Mouse (Mus musculus) megakaryocyte, embryonic 14.5 days (primary cell): ENCODE data around the gene Mapk3. TPM values are rescaled to one million over a fixed set of nuclear protein-coding genes. Genes with fewer than 3 reads are reported as not detected.

ENCODE experiments used
- H3K27me3 ChIP-seq: replicated peaks from 2 replicates; pipeline ENCODE3; 2012; ENCODE audit warnings: inconsistent platforms
- H3K36me3 ChIP-seq: replicated peaks from 2 replicates; pipeline ENCODE3; 2012; ENCODE audit warnings: low read length, inconsistent platforms, mixed read lengths
- H3K4me1 ChIP-seq: 2 replicates; pipeline ENCODE4 v1.6.1; 2012; ENCODE audit warnings: inconsistent platforms
- H3K4me3 ChIP-seq: replicated peaks from 2 replicates; pipeline ENCODE3; 2012; ENCODE audit warnings: moderate library complexity, mild to moderate bottlenecking, inconsistent platforms
- H3K9me3 ChIP-seq: 2 replicates; pipeline ENCODE4 v1.6.1; 2012; ENCODE audit warnings: inconsistent platforms
- FLI1 ChIP-seq: IDR thresholded peaks from 2 replicates; pipeline ENCODE4 v1.6.1; 2012; ENCODE audit warnings: low read length, inconsistent platforms, mixed read lengths
- GATA1 ChIP-seq: IDR thresholded peaks from 3 replicates; pipeline ENCODE4 v1.6.1; 2012; ENCODE audit warnings: mixed read lengths, low read length, inconsistent platforms, borderline replicate concordance
- polyA plus RNA-seq: library from polyadenylated mRNA; stranded (reverse); fragments of >175 nt; gene quantifications from 2 replicates; pipeline ENCODE4 v1.2.3, GENCODE M21; 2012; ENCODE audit warnings: low replicate concordance; ENCODE audit not compliant: insufficient read depth

Gene Mapk3
- polyA plus RNA-seq, 1 experiment = 213 TPM

DNA sequence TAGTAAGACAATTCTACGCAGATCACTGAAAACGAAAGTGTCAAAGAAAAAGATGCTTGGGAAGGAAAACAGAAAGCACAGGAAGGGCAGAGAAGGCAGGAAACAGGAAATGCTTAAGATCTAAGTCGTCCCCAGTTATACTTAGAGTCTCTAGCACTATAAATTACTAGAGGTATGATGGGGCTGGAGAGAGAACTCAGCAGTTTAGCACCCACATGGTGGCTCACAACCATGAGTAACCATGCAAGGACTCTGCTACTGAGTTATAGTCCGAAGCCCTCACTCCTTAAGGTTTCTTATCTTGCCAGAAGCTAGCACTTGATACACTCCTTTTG, 34.8 kb downstream of the Mapk3 start:
- Histone ChIP-seq H3K4me3 (peak overlapping the region; percentile 18), H3K36me3 (peaks cover 65% of the 10 kb centered on the region), H3K4me1 (peaks cover 71% of the 10 kb centered on the region), H3K9me3 (no peaks in the 10 kb centered on the region), H3K27me3 (no peaks in the 10 kb centered on the region)
- no peak for TF ChIP-seq GATA1
- no peak for TF ChIP-seq FLI1

DNA sequence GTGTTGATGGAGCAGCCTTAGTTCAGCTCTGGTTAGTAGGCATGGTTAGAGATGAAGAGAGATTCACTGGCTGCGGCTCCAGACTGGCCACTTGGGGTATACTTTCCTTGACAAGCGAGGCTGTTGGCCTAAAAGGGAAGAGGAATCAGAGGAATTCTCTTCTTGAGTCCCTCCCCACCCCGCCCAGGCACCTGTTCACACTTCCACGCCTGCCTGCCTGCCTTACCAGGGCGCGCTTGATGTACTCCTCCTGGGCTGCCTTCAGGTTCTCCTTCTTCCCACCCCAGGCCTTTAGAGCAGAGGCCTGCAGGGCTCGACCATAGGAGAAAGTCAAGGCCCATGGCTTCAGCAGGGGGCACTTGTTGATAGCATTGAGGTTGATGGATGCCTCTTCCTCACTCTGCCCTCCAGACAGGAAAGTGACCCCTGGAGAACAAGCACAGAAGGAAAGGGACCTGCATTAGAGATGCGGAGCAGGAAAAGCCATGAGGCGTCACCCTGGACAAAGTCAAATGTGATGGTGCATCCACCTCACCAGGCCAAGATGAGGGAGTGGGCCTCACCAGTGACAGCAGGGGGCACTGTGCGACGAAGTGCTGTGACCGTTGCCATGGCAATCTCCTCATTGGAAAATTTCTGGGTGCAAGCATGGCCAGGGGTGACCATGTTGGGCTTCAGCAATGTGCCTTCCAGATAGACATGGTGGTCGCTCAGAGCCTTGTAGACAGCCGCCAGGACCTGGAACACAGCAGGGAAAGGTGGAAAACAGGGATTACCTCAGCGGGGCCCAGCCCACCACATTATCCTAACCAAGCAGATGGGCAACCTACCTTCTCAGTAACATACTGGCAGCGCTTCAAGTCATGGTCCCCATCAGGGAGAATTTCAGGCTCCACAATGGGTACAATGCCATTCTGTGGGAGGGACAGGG, 36.3 kb downstream of the Mapk3 start:
- H3K36me3 ChIP-seq = peaks cover 59% of the 10 kb centered on the region
- no peaks in the 10 kb centered on the region for H3K27me3 ChIP-seq
- peak overlapping the region; percentile 96 for H3K4me3 ChIP-seq
- no peaks in the 10 kb centered on the region for H3K9me3 ChIP-seq
- no peak for TF ChIP-seq FLI1
- TF ChIP-seq GATA1 = no peak
- peaks cover 72% of the 10 kb centered on the region for H3K4me1 ChIP-seq

DNA sequence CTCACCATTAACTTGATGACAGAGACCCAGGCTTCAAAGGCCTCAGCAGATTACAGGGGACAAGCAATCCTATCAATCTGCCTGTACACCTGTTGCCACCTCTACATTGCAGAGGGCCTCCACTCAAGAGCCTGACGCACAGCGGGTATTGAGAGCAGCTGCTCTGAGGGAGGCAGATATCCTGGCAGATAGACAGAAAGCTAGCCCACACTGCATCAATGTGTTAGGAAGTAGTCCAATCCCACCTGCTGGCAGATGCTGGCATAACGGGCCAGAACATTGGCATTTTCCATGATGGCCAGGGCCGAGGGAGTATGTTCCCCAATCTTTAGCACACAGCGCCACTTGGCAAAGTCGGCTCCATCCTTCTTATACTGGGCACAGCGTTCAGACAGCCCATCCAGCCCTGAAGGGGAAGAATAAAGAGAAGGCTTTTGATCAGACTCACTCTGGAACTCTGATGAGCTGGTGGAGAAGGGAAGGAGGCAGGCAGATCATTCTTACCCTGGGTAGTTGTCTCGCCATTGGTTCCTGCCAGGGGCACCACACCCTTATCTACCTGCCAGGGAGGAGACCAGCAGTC, 37.0 kb downstream of the Mapk3 start:
- peaks cover 75% of the 10 kb centered on the region for H3K4me1 ChIP-seq
- H3K4me3 ChIP-seq = peak overlapping the region; percentile 96

DNA sequence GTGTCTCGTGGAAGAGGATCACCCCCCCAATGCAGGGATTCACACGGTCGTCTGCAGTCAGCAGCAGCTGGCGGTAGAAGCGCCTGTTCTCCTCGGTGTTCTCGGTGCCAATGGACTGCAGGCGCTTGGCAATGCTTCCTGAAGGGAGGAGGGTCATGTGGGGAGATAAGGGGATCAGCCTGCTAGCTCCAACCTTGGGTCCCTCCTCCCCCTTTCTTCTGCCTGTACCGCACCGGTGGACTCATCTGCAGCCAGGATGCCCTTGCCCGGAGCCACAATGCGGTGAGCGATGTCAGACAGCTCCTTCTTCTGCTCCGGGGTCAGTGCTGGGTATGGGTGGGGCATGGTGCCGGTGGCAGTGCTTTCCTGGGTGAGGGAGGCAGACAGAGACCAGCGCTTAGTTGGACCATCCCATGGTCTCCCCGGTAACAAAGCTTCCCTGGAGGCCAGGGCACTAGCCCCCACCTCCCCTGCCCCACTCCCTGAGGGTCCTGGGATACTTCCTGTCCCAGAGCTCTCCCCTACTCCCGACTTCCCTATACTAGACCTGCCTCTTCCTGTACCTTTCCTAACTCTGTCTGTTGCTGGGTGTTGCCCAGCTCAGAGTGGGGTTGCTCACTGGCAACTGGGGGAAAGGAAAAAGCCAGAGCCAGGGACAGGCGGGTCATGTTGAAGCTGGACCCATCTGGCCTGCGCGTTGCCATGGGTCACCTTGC, 38.2 kb downstream of the Mapk3 start, which contains the start of gene Fam57b:
TSS of gene Fam57b (plus strand) at position 258 of the 716 bp plus-strand sequence.
- TF ChIP-seq FLI1 = no peak
- TF ChIP-seq GATA1 = no peak
- Histone ChIP-seq H3K4me1 (peaks cover 84% of the 10 kb centered on the region), H3K27me3 (no peaks in the 10 kb centered on the region)

More for the DNA sequence above, 37.0 kb downstream of the Mapk3 start:
- no peak for TF ChIP-seq GATA1
- Histone ChIP-seq H3K9me3 (no peaks in the 10 kb centered on the region), H3K36me3 (peaks cover 57% of the 10 kb centered on the region), H3K27me3 (no peaks in the 10 kb centered on the region)

DNA sequence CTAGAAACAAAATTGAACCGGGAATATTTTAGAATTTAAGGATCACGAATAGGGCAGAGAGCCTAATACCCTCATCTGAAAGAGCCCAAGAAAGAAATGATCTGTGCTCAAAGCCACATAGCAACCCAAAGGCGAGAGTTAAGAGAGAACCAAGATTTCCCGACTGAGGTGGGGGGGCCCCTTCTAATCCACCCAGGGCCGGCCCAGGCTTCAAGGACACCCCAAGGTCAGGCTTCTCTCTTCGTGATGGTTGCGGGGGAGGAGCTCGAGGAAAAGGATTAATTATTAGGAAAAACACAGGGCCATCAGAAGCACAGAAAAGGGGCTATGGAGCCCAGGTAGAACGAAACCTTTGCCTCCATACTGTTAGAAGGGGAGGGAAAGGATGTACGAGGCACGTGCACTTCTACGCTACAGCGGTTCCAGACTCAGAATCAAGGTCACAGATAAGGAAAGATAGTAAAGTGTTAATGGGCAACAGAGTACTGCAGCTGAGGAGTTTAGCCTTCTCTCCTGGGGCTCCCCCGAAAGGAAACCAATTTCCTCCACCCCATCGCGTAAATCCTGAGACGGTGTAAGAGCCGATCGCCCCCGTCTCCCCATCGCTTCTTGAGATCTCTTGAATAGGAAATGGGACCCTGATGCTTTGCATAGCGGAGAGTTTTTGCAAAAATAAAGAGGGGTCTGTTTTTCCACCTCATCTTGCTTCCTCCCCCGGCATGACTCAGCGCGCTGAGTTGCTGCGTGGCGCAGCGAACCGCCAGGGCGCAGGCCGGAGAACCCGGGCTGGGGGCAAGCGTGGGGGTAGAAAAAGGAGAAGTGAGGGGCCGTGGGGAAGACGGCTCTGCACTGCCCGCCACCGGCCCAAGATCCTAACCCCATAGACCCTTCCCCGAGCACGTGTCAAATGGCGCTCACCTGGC, 39.0 kb downstream of the Mapk3 start:
- no peaks in the 10 kb centered on the region for H3K27me3 ChIP-seq
- H3K4me1 ChIP-seq = peaks cover 84% of the 10 kb centered on the region

More for the DNA sequence above, 38.2 kb downstream of the Mapk3 start, which contains the start of gene Fam57b:
- Histone ChIP-seq H3K4me3 (peak within 1 kb of the TSS; percentile 96), H3K9me3 (no peaks in the 10 kb centered on the region), H3K36me3 (peaks cover 62% of the 10 kb centered on the region)

DNA sequence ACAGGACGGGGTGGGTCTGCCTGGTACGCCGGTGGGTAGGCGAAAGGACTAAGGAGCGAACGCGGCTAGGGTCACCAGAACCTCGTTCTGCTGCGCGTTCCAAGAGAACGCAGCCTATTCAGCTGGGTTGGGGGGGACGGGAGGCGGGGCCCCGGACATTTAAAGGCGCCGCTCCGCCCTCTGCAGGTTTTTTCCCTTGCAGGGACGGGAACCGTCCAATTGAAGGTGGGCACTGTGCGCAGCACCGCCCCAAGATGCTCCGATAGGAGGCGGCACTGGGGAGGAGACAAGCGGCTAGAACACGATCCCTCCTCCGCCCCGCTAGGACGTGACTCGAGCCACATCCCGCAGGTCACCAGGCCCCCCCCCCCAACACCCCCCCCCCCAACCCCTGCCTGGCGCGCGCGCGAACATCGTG, 39.7 kb downstream of the Mapk3 start:
- peak overlapping the region; percentile 96 for H3K4me3 ChIP-seq
- H3K36me3 ChIP-seq = peaks cover 55% of the 10 kb centered on the region
- 0 out of 3 replicates have a peak, but pooled peaks have one; percentile 51 for TF ChIP-seq GATA1
- no peak for TF ChIP-seq FLI1
- H3K9me3 ChIP-seq = no peaks in the 10 kb centered on the region
- no peaks in the 10 kb centered on the region for H3K27me3 ChIP-seq
- peaks cover 84% of the 10 kb centered on the region for H3K4me1 ChIP-seq

More for the DNA sequence above, 39.0 kb downstream of the Mapk3 start:
- no peak for TF ChIP-seq GATA1
- TF ChIP-seq FLI1 = no peak
- Histone ChIP-seq H3K36me3 (peaks cover 62% of the 10 kb centered on the region), H3K4me3 (peak overlapping the region; percentile 96), H3K9me3 (no peaks in the 10 kb centered on the region)

DNA sequence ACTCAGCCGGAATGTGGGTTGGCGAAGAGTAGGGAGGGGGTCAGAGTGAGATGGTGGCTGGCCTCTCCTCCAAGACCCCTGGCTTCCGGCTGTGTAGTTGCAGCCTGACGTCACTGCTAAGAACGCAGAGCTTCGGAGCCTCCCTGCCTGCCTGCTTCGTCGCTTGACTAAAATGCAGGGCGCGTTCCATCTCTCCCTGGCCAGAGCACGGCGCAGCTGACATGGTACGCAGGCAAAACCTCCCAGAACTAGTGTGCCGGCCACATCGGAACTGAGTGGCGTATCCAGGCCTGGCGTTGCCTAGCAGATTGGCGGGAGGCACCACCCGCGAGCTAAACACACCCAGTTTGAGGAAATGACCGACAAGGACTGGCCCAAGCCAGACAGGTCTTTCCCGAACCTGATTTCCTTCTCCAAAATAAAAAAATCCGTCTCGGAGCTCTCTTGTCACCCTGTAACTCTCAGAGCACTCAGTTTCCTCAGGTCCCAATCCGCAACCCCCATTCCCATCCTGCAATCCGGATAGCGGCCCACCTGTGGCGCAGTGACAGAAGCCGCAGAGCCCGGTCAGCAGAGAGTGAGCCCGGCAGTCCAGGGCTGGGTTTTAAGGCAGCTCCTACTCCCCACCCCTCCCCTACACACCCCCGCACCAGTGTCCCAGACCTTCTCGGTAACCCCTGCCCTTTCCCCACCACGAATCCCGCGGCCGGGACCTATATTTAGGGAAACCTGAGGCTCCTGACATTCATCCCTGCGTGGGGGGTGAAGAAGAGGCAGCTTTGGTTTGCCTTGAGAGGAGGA, 40.3 kb downstream of the Mapk3 start:
- Histone ChIP-seq H3K4me1 (peaks cover 84% of the 10 kb centered on the region), H3K9me3 (no peaks in the 10 kb centered on the region), H3K27me3 (no peaks in the 10 kb centered on the region), H3K36me3 (peaks cover 53% of the 10 kb centered on the region), H3K4me3 (peak overlapping the region; percentile 96)
- no peak for TF ChIP-seq GATA1
- no peak for TF ChIP-seq FLI1

DNA sequence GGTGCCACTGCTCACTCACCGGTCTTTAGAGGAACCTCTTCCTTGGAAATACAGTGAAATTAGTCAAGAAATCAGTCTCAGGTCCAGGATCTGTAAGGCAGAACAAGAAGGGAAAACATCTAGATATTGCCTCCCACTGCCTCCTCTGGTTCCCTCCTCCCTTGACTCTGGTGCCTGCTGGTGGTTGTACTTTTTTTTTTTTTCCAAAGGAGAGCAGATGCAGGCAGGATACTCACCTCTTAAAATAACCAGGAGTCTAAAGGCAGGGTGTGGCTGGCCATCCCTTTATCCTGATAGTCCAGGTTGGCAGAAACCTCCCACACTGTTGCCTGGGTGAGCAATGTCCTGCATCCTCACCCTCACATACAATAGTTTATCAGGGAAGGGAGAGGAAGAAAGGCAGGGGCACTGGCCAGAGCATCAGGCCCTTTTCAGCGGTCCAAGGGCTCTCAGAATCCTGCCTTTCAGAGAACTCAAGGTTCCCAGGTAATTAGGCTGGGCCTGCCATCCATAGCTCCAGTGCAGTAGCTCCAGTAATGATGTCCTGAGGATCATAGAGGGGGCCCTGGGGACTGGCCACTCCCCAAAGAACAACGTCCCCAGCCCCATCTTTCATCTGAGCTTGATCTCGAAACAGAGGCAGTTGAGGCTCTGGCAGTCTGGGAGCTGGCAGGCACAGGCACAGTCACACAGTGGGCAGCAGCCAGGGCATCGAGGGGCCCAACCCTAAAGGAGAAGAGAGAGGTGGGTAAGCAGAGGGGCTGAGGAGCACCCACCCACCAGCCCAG, 41.1 kb downstream of the Mapk3 start:
- TF ChIP-seq FLI1 = no peak
- no peak for TF ChIP-seq GATA1

More for the DNA sequence above, 41.1 kb downstream of the Mapk3 start:
- Histone ChIP-seq H3K4me3 (peak overlapping the region; percentile 96), H3K27me3 (no peaks in the 10 kb centered on the region), H3K36me3 (peaks cover 48% of the 10 kb centered on the region), H3K4me1 (peaks cover 84% of the 10 kb centered on the region), H3K9me3 (no peaks in the 10 kb centered on the region)
